Mouse (Mus musculus) MEL (cell line): ENCODE measurements around the gene Fam219b. TPM values are rescaled to one million over a fixed set of nuclear protein-coding genes. Genes with fewer than 3 reads are reported as not detected.

Source experiments
- DNase-seq: peaks from one replicate; pipeline ENCODE4 v3.0.0; 2011; ENCODE audit warnings: low read depth, low spot score
- H3K27ac ChIP-seq: 2 replicates; pipeline ENCODE4 v1.5.1; 2012; ENCODE audit warnings: low read depth, mild to moderate bottlenecking, control low read depth, low read length, moderate library complexity; ENCODE audit not compliant: control insufficient read depth
- H3K27me3 ChIP-seq, 2 experiments: fragments of 150-350 bp in 1 of 2; sonication (generic) in 1 of 2; 2 replicates each; pipeline ENCODE4 v1.6.1; 2012; ENCODE audit warnings: low read length in 2 of 2, mild to moderate bottlenecking in 2 of 2, improper control_type of control experiment in 1 of 2, moderate library complexity in 1 of 2; ENCODE audit not compliant: insufficient read depth in 2 of 2, control insufficient read depth in 1 of 2
- H3K36me3 ChIP-seq, 2 experiments: 2 replicates each; pipeline ENCODE4 v1.6.1; 2012 to 2014; ENCODE audit warnings: low read length in 2 of 2, improper control_type of control experiment in 1 of 2, inconsistent platforms in 1 of 2, mild to moderate bottlenecking in 1 of 2; ENCODE audit not compliant: insufficient read depth in 2 of 2, control insufficient read depth in 1 of 2
- H3K4me1 ChIP-seq, 2 experiments: fragments of 150-350 bp in 1 of 2; sonication (generic) in 1 of 2; 2 replicates each; pipeline ENCODE4 v1.6.1; 2012; ENCODE audit warnings: low read length in 2 of 2, improper control_type of control experiment in 1 of 2, mild to moderate bottlenecking in 1 of 2; ENCODE audit not compliant: insufficient read depth in 2 of 2, control insufficient read depth in 1 of 2
- H3K4me3 ChIP-seq, 2 experiments: fragments of 150-350 bp in 1 of 2; sonication (generic) in 1 of 2; 2 replicates each; pipeline ENCODE4 v1.5.1; 2012; ENCODE audit warnings: low read depth in 2 of 2, low read length in 2 of 2, mild to moderate bottlenecking in 2 of 2, moderate library complexity in 2 of 2, control low read depth in 1 of 2, improper control_type of control experiment in 1 of 2; ENCODE audit not compliant: control insufficient read depth in 1 of 2, insufficient read depth in 1 of 2
- H3K79me2 ChIP-seq: 2 replicates; pipeline ENCODE4 v1.6.1; 2012; ENCODE audit warnings: mild to moderate bottlenecking, low read length, moderate library complexity; ENCODE audit not compliant: control insufficient read depth, poor library complexity, insufficient read depth
- H3K9ac ChIP-seq: 2 replicates; pipeline ENCODE4 v1.6.1; 2012; ENCODE audit warnings: low read depth, mild to moderate bottlenecking, control low read depth, low read length, moderate library complexity; ENCODE audit not compliant: control insufficient read depth, poor library complexity, severe bottlenecking
- H3K9me3 ChIP-seq: fragments of 150-350 bp; sonication (generic); replicated peaks from 2 replicates; pipeline ENCODE4 v1.6.1; 2012; ENCODE audit warnings: mild to moderate bottlenecking, low read length, improper control_type of control experiment, moderate library complexity; ENCODE audit not compliant: insufficient read depth
- BHLHE40 ChIP-seq: IDR thresholded peaks from 2 replicates; pipeline ENCODE4 v1.6.1; 2012; ENCODE audit warnings: low read depth, mild to moderate bottlenecking, inconsistent platforms, low read length, improper control_type of control experiment, borderline replicate concordance
- CHD1 ChIP-seq: IDR thresholded peaks from 2 replicates; pipeline ENCODE4 v1.6.1; 2012; ENCODE audit warnings: low read depth, mild to moderate bottlenecking, inconsistent platforms, low read length, improper control_type of control experiment
- E2F4 ChIP-seq: IDR thresholded peaks from 2 replicates; pipeline ENCODE4 v1.6.1; 2011; ENCODE audit warnings: low read depth, low read length, improper control_type of control experiment, borderline replicate concordance
- ELF1 ChIP-seq: IDR thresholded peaks from 2 replicates; pipeline ENCODE4 v1.6.1; 2014; ENCODE audit warnings: low read depth, mild to moderate bottlenecking, inconsistent platforms, low read length, improper control_type of control experiment, moderate library complexity
- EP300 ChIP-seq, 2 experiments: IDR thresholded peaks; 2 replicates each; pipeline ENCODE4 v1.6.1; 2011; ENCODE audit warnings: improper control_type of control experiment in 2 of 2, low read length in 2 of 2, low read depth in 1 of 2, mild to moderate bottlenecking in 1 of 2
- ETS1 ChIP-seq: IDR thresholded peaks from 2 replicates; pipeline ENCODE4 v1.6.1; 2012; ENCODE audit warnings: low read depth, mild to moderate bottlenecking, inconsistent platforms, low read length, improper control_type of control experiment, moderate library complexity
- GABPA ChIP-seq: IDR thresholded peaks from 2 replicates; pipeline ENCODE4 v1.6.1; 2012; ENCODE audit warnings: low read depth, mild to moderate bottlenecking, inconsistent platforms, low read length, improper control_type of control experiment, moderate library complexity
- GATA1 ChIP-seq: IDR thresholded peaks from 2 replicates; pipeline ENCODE4 v1.6.1; 2011; ENCODE audit warnings: low read depth, low read length, improper control_type of control experiment
- KAT2A ChIP-seq: conservative IDR thresholded peaks from 2 replicates; pipeline ENCODE4 v1.6.1; 2012; ENCODE audit warnings: low read depth, low read length, improper control_type of control experiment, inconsistent platforms
- MAFK ChIP-seq: IDR thresholded peaks from 2 replicates; pipeline ENCODE4 v1.6.1; 2011; ENCODE audit warnings: low read depth, mild to moderate bottlenecking, low read length, improper control_type of control experiment, borderline replicate concordance
- MAX ChIP-seq: IDR thresholded peaks from 2 replicates; pipeline ENCODE4 v1.6.1; 2011; ENCODE audit warnings: low read length, improper control_type of control experiment
- MAZ ChIP-seq: IDR thresholded peaks from 2 replicates; pipeline ENCODE4 v1.6.1; 2012; ENCODE audit warnings: low read depth, mild to moderate bottlenecking, inconsistent platforms, low read length, improper control_type of control experiment
- MYB ChIP-seq: IDR thresholded peaks from 2 replicates; pipeline ENCODE4 v1.6.1; 2011; ENCODE audit warnings: mild to moderate bottlenecking, low read depth, low read length, improper control_type of control experiment
- NELFE ChIP-seq: IDR thresholded peaks from 2 replicates; pipeline ENCODE4 v1.6.1; 2011; ENCODE audit warnings: low read depth, low read length, improper control_type of control experiment
- POLR2A ChIP-seq, 2 experiments: IDR thresholded peaks; 2 replicates each; pipeline ENCODE4 v1.6.1; 2011 to 2012; ENCODE audit warnings: low read length in 2 of 2, mild to moderate bottlenecking in 2 of 2, control low read depth in 1 of 2, improper control_type of control experiment in 1 of 2, low read depth in 1 of 2, moderate library complexity in 1 of 2; ENCODE audit not compliant: control insufficient read depth in 1 of 2, insufficient read depth in 1 of 2, poor library complexity in 1 of 2
- POLR2AphosphoS2 ChIP-seq: IDR thresholded peaks from 2 replicates; pipeline ENCODE4 v1.6.1; 2011; ENCODE audit warnings: low read length, improper control_type of control experiment
- SIN3A ChIP-seq: IDR thresholded peaks from 2 replicates; pipeline ENCODE4 v1.6.1; 2012; ENCODE audit warnings: low read length, improper control_type of control experiment, inconsistent platforms
- SMC3 ChIP-seq: IDR thresholded peaks from 2 replicates; pipeline ENCODE4 v1.6.1; 2011; ENCODE audit warnings: low read depth, low read length, improper control_type of control experiment
- TAL1 ChIP-seq: IDR thresholded peaks from 2 replicates; pipeline ENCODE4 v1.6.1; 2012; ENCODE audit warnings: mild to moderate bottlenecking, inconsistent platforms, low read length, moderate library complexity, mixed read lengths
- TBP ChIP-seq: IDR thresholded peaks from 2 replicates; pipeline ENCODE4 v1.8.0; 2011; ENCODE audit warnings: low read depth, low read length, improper control_type of control experiment
- TCF12 ChIP-seq: IDR thresholded peaks from 2 replicates; pipeline ENCODE4 v1.6.1; 2014; ENCODE audit warnings: low read depth, mild to moderate bottlenecking, inconsistent platforms, low read length, improper control_type of control experiment, moderate library complexity
- USF2 ChIP-seq, 2 experiments: IDR thresholded peaks; 2 replicates each; pipeline ENCODE4 v1.6.1; 2011 to 2012; ENCODE audit warnings: improper control_type of control experiment in 2 of 2, low read length in 2 of 2, borderline replicate concordance in 1 of 2, inconsistent platforms in 1 of 2, low read depth in 1 of 2, mild to moderate bottlenecking in 1 of 2; ENCODE audit not compliant: insufficient read depth in 1 of 2
- ZC3H11A ChIP-seq: IDR thresholded peaks from 2 replicates; pipeline ENCODE4 v1.6.1; 2012; ENCODE audit warnings: low read depth, mild to moderate bottlenecking, inconsistent platforms, low read length, improper control_type of control experiment
- ZKSCAN1 ChIP-seq: IDR thresholded peaks from 2 replicates; pipeline ENCODE4 v1.6.1; 2012; ENCODE audit warnings: low read depth, mild to moderate bottlenecking, inconsistent platforms, low read length, improper control_type of control experiment, moderate library complexity
- ZNF384 ChIP-seq: IDR thresholded peaks from 2 replicates; pipeline ENCODE4 v1.6.1; 2012; ENCODE audit warnings: low read depth, mild to moderate bottlenecking, inconsistent platforms, low read length, improper control_type of control experiment
- polyA plus RNA-seq, 2 experiments: library from polyadenylated mRNA; stranded (reverse) in 1 of 2; unstranded in 1 of 2; fragments of >175 nt in 1 of 2; fragments of >200 nt in 1 of 2; gene quantifications; 2 replicates each; pipeline versions ENCODE4 v1.2.1 to v1.2.4; 2012; ENCODE audit warnings: low replicate concordance in 2 of 2, low read depth in 1 of 2; ENCODE audit not compliant: insufficient read length in 2 of 2, insufficient read depth in 1 of 2, missing spikeins in 1 of 2
- total RNA-seq: library from RNA; depleted of rRNA; stranded (reverse); fragments of 300-350 nt; gene quantifications from 2 replicates; pipeline ENCODE4 v1.2.3, GENCODE M21; 2012

The Fam219b gene
- total and polyA plus RNA-seq, 3 experiments: 12.8 to 16.4 TPM; not detected in 1

- Histone ChIP-seq H3K79me2 (no peaks in the 10 kb centered on the region), H3K27ac (no peak overlapping the region), H3K9me3 (no peaks in the 10 kb centered on the region), H3K36me3 (peaks cover 0 to 11% of the 10 kb centered on the region in 2 experiments; a peak in 2 of 4 replicates), H3K9ac (no peak overlapping the region), H3K27me3 (peaks cover 4 to 5% of the 10 kb centered on the region in 2 experiments; a peak in 3 of 4 replicates), H3K4me3 (no peak overlapping the region), H3K4me1 (peaks cover 0 to 17% of the 10 kb centered on the region in 2 experiments; a peak in 3 of 4 replicates)
- no peak for DNase-seq
- TF ChIP-seq ZC3H11A (no peak), BHLHE40 (no peak), GABPA (no peak), TBP (no peak), KAT2A (no peak), TAL1 (no peak), CHD1 (no peak), ZKSCAN1 (no peak), SMC3 (no peak)
Observed at GRCm38 (mm10) chr9:57504381-57504700, 33.0 kb upstream of the Fam219b start.

GRCm38 (mm10) chr9:57504891-57505290 is 32.4 kb upstream of the Fam219b start:
- TF ChIP-seq ELF1: no peak
- Histone ChIP-seq H3K79me2 (no peaks in the 10 kb centered on the region), H3K36me3 (peaks cover 0 to 11% of the 10 kb centered on the region in 2 experiments; a peak in 2 of 4 replicates), H3K4me3 (no peak overlapping the region), H3K9ac (no peak overlapping the region), H3K4me1 (peaks cover 0 to 17% of the 10 kb centered on the region in 2 experiments; a peak in 3 of 4 replicates), H3K9me3 (no peaks in the 10 kb centered on the region), H3K27me3 (peaks cover 3 to 5% of the 10 kb centered on the region in 2 experiments; a peak in 2 of 4 replicates), H3K27ac (no peak overlapping the region)
- no peak for DNase-seq

GRCm38 (mm10) chr9:57505700-57506099 is 31.6 kb upstream of the Fam219b start:
- Histone ChIP-seq H3K79me2 (no peaks in the 10 kb centered on the region), H3K27ac (0 out of 2 replicates have a peak overlapping the region, but pooled peaks have one; percentile 2), H3K4me3 (no peak overlapping the region), H3K27me3 (peaks cover 2% of the 10 kb centered on the region in 2 experiments; a peak in 2 of 4 replicates), H3K9ac (no peak overlapping the region), H3K9me3 (no peaks in the 10 kb centered on the region), H3K4me1 (peaks cover 0 to 17% of the 10 kb centered on the region in 2 experiments; a peak in 3 of 4 replicates), H3K36me3 (peaks cover 0 to 11% of the 10 kb centered on the region in 2 experiments; a peak in 2 of 4 replicates)
- peak; percentile 94 for DNase-seq
- TF ChIP-seq BHLHE40: peak; percentile 72
- no peak for TF ChIP-seq SMC3
- peak; percentile 96 for TF ChIP-seq EP300 (IDR thresholded peaks at IDR 0.05; ENCODE audit: low read depth in 1 of 2, low read length in 2 of 2)
- peak; percentile 76 for TF ChIP-seq SIN3A
- no peak for TF ChIP-seq MYB
- peak; percentile 53; the same call in 1 of the 2 replicates for TF ChIP-seq TBP
- TF ChIP-seq MAZ: peak; percentile 94
- TF ChIP-seq GABPA: no peak
- no peak for TF ChIP-seq CHD1
- no peak for TF ChIP-seq POLR2AphosphoS2
- no peak for TF ChIP-seq NELFE
- no peak; a peak in 1 of 4 replicates for TF ChIP-seq POLR2A (IDR thresholded peaks at IDR 0.05; ENCODE audit: control insufficient read depth in 1 of 2, insufficient read depth in 1 of 2, low read depth in 1 of 2, low read length in 2 of 2, poor library complexity in 1 of 2)
- no peak for TF ChIP-seq MAX
- peak; percentile 99 for TF ChIP-seq GATA1
- TF ChIP-seq USF2 (IDR thresholded peaks at IDR 0.05; ENCODE audit: borderline replicate concordance in 1 of 2, insufficient read depth in 1 of 2, low read depth in 1 of 2, low read length in 2 of 2): no peak
- no peak for TF ChIP-seq E2F4
- TF ChIP-seq TCF12: peak; percentile 99
- TF ChIP-seq MAFK: peak; percentile 68; the same call in 1 of the 2 replicates
- TF ChIP-seq ZKSCAN1: no peak
- peak; percentile 100 for TF ChIP-seq TAL1
- TF ChIP-seq ZNF384: no peak
- peak; percentile 99 for TF ChIP-seq ETS1
- TF ChIP-seq KAT2A: no peak
